Mouse (Mus musculus) E14TG2a.4 (cell line): ENCODE results near the gene Neurl1b.

Experiments used
- H3K27me3 ChIP-seq: 2 replicates; pipeline ENCODE4 v1.6.1; 2014; ENCODE audit warnings: low read length, control low read depth; ENCODE audit not compliant: insufficient read depth
- H3K36me3 ChIP-seq: 2 replicates; pipeline ENCODE4 v1.6.1; 2014; ENCODE audit warnings: low read length, control low read depth; ENCODE audit not compliant: insufficient read depth
- H3K4me1 ChIP-seq: replicated peaks from 2 replicates; pipeline ENCODE4 v1.6.1; 2014; ENCODE audit warnings: low read depth, low read length, control low read depth
- H3K4me3 ChIP-seq: replicated peaks from 2 replicates; pipeline ENCODE4 v1.5.1; 2014; ENCODE audit warnings: mild to moderate bottlenecking, low read length
- H3K9me3 ChIP-seq: 2 replicates; pipeline ENCODE4 v1.6.1; 2014; ENCODE audit warnings: low read length, control low read depth
- CTCF ChIP-seq: conservative IDR thresholded peaks from 2 replicates; pipeline ENCODE4 v1.5.1; 2014; ENCODE audit warnings: low read length
- NANOG ChIP-seq: IDR thresholded peaks from 2 replicates; pipeline ENCODE4 v1.6.1; 2014; ENCODE audit warnings: borderline replicate concordance, low read length, mixed read lengths
- POU5F1 ChIP-seq: IDR thresholded peaks from 2 replicates; pipeline ENCODE4 v1.6.1; 2014; ENCODE audit warnings: low read length, borderline replicate concordance

The Neurl1b gene

DNA sequence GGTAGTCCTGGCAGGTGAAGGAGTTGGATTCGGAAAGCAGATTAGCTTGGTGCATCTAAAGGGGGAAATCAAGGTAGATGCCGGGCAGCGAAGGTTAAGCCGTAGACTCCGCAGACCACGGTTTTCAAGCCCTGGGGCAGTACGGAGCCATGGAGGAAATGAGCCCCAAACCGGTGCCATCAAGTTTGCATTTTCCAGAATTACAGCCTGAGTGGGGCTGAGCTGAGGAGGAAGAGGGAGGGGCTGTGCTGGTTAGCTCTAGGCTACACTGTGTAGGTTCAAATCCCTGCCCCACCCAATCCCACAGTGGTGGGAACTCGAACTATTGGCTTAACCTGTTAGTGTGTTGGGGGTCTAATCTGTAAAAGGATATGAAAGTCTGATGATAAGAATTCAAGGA, 49.9 kb downstream of the Neurl1b start:
- H3K4me3 ChIP-seq, result no peak overlapping the region
- 0 out of 2 replicates have a peak, but pooled peaks cover 4% of the 10 kb centered on the region for H3K27me3 ChIP-seq
- no peaks in the 10 kb centered on the region for H3K36me3 ChIP-seq
- TF ChIP-seq CTCF (no peak), NANOG (no peak)
- peaks cover 47% of the 10 kb centered on the region for H3K4me1 ChIP-seq
- H3K9me3 ChIP-seq, result no peaks in the 10 kb centered on the region

DNA sequence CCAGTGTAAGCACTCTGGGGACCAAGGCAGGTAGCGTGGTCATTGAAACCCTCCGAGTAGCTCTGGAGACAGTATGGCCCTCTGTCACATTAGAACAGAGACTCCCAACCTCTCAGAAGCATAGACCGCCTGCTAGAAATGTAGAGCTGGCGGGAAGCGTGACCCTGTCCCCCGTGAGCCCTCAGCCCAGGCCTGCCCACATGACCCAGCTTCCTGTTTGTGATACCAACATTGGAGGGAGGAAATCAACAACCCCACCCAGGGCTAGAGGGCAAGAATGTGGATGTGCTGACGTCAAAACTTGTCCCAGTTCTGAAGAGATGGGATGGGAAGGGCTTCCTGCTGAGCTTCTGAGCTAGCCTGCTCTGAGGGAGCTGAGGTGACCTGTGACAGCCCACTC, 50.3 kb downstream of the Neurl1b start:
- peaks cover 47% of the 10 kb centered on the region for H3K4me1 ChIP-seq
- no peak overlapping the region for H3K4me3 ChIP-seq
- 0 out of 2 replicates have a peak, but pooled peaks cover 5% of the 10 kb centered on the region for H3K27me3 ChIP-seq
- no peaks in the 10 kb centered on the region for H3K36me3 ChIP-seq
- no peaks in the 10 kb centered on the region for H3K9me3 ChIP-seq
- TF ChIP-seq CTCF (no peak), NANOG (no peak), POU5F1 (no peak)

DNA sequence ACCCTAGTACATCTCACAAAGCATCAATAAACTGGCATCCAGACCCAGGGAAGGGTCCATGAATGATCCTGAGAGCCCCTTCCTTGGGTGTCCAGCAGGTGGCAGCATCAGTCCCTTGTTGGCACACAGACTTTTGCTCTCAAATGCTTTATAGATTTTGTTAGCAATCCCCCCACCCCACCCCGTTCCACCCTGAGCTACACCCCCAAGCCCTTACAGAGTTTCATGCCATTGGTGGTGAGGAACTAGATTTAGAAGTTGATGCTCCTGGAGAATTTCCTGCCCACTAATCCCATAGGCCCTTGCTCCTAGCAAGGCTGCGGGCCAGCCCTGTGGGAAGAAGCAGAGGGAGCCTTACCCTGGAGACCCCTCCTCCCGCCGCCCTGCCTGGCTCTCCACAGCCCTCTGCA, 52.1 kb downstream of the Neurl1b start:
- no peaks in the 10 kb centered on the region for H3K9me3 ChIP-seq
- TF ChIP-seq CTCF, result peak; percentile 62
- TF ChIP-seq NANOG, result no peak
- no peaks in the 10 kb centered on the region for H3K36me3 ChIP-seq
- peaks cover 47% of the 10 kb centered on the region for H3K4me1 ChIP-seq
- no peak overlapping the region for H3K4me3 ChIP-seq
- H3K27me3 ChIP-seq, result peaks cover 10% of the 10 kb centered on the region; the same call in 1 of the 2 replicates

DNA sequence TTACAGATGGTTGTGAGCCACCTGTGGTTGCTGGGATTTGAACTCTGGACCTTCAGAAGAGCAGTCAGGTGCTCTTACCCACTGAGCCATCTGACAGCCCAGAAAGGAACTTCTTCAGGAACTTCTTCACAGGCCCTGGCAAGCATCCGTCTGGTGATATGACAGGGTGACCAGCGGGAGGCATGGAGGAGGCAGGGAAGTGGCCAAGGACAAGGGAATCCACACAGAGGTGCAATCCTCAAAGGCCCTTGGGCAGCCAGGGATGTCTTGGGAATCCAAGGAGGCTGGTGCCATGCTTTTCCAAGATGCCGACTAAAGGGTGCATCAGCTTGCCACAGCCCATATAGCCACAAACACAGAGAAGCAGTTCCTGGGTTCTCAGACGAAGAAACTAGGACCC, 53.0 kb downstream of the Neurl1b start:
- TF ChIP-seq NANOG (no peak), CTCF (no peak), POU5F1 (no peak)
- no peaks in the 10 kb centered on the region for H3K36me3 ChIP-seq
- H3K9me3 ChIP-seq, result no peaks in the 10 kb centered on the region
- H3K27me3 ChIP-seq, result peaks cover 10% of the 10 kb centered on the region; the same call in 1 of the 2 replicates
- peaks cover 42% of the 10 kb centered on the region for H3K4me1 ChIP-seq
- H3K4me3 ChIP-seq, result no peak overlapping the region

- H3K4me1 ChIP-seq, result peaks cover 35% of the 10 kb centered on the region
- H3K9me3 ChIP-seq, result no peaks in the 10 kb centered on the region
- no peaks in the 10 kb centered on the region for H3K36me3 ChIP-seq
- no peak overlapping the region for H3K4me3 ChIP-seq
- TF ChIP-seq CTCF, result no peak
- TF ChIP-seq POU5F1, result no peak
- TF ChIP-seq NANOG, result no peak
- H3K27me3 ChIP-seq, result peaks cover 10% of the 10 kb centered on the region; the same call in 1 of the 2 replicates
Observed at GRCm38 (mm10) chr17:26468102-26468894, 53.7 kb downstream of the Neurl1b start.

- no peak for TF ChIP-seq CTCF
- TF ChIP-seq POU5F1, result no peak
- TF ChIP-seq NANOG, result no peak
- no peaks in the 10 kb centered on the region for H3K36me3 ChIP-seq
- peaks cover 21% of the 10 kb centered on the region for H3K4me1 ChIP-seq
- 0 out of 2 replicates have a peak, but pooled peaks cover 3% of the 10 kb centered on the region for H3K27me3 ChIP-seq
- H3K4me3 ChIP-seq, result no peak overlapping the region
- H3K9me3 ChIP-seq, result no peaks in the 10 kb centered on the region
Observed at GRCm38 (mm10) chr17:26476871-26477270, 62.2 kb downstream of the Neurl1b start.

DNA sequence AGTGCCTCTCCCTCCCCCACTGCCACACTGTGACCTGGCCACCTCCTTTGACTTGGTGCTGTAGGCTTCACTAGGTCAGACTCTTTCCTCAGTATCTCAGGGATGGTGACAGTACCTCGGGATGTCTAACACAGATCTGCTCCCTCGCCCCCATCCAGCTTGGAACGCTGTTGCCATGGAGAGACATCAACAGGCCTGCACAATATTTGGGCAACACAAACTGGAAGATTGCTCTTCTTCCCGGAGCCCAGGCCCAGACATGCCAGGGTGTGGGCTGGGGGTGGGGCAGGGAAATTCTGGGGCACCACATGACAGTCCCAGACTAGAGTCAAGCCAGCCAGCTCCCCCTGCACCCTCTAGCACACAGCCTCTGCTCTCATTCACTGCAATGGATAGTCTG, 64.0 kb downstream of the Neurl1b start:
- Histone ChIP-seq H3K27me3 (peaks cover 5% of the 10 kb centered on the region; the same call in 1 of the 2 replicates), H3K4me1 (peaks cover 27% of the 10 kb centered on the region), H3K9me3 (no peaks in the 10 kb centered on the region), H3K36me3 (no peaks in the 10 kb centered on the region), H3K4me3 (no peak overlapping the region)
- TF ChIP-seq CTCF (no peak), NANOG (no peak), POU5F1 (no peak)

GRCm38 (mm10) chr17:26479619-26480018, 65.0 kb downstream of the Neurl1b start:
- H3K4me3 ChIP-seq, result no peak overlapping the region
- TF ChIP-seq NANOG, result no peak
- TF ChIP-seq CTCF, result no peak
- TF ChIP-seq POU5F1, result no peak
- H3K27me3 ChIP-seq, result peaks cover 3% of the 10 kb centered on the region; the same call in 1 of the 2 replicates
- H3K4me1 ChIP-seq, result peaks cover 27% of the 10 kb centered on the region
- H3K9me3 ChIP-seq, result no peaks in the 10 kb centered on the region
- no peaks in the 10 kb centered on the region for H3K36me3 ChIP-seq
